Mouse (Mus musculus) gastrocnemius, postnatal 25 days (tissue): ENCODE data around the gene Mtg2. TPM values are rescaled to one million over a fixed set of nuclear protein-coding genes. Genes with fewer than 3 reads are reported as not detected.
A peak's percentile ranks its signal among the peaks of the same experiment; 100 is the strongest.

Experiments used
- DNase-seq: peaks from one replicate; pipeline ENCODE4 v3.0.0; 2022
- total RNA-seq, 2 experiments: library from RNA; stranded (reverse); gene quantifications; 1 replicate in 1 of 2; 2 replicates in 1 of 2; pipeline ENCODE4 v1.2.3; 2021

Gene Mtg2
- total RNA-seq, 2 experiments from 2014 or later: 12.5 to 13.2 TPM

GRCm38 (mm10) chr2:180051986-180052733 is 18.2 kb upstream of the Mtg2 start:
- no peak for DNase-seq

GRCm38 (mm10) chr2:180053001-180053400 is 17.4 kb upstream of the Mtg2 start:
- DNase-seq: no peak

DNA sequence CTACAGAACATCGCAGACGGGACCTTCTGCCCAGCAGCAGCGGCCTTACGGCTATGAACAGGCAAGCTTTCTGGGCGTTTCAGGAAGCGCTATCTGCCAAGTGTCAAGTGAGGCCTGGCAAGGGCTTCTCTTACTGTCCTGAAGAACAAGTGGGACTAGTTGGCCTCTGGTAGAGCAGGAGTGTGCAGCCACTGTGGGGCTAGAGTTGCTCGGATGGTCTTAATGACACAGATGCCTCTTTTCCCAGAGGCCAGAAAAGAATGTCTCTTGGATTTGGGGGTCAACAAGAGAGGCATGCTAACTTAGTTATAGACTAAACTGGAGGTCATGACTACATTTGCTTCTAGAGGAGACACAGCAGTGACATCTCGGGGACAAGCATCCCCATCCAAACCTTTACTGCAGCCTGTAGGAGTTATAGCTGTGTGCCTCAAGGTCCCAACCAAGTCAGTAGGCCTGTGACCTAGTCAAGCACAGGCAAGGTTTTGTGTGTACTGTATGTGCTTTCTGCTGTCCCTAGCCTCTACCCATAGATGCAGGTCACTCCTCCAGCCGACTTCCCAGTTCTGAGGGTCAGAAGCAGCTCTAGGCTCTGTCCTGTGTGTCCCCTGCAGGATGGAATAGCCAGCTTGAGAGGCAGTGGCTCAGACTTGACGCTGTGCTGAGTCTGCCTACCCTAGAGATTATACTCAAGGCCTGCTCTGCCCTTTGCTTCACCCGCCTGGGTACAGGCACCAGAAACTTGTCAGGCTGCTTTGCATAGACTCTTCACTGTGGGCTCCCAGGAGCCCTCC is 6.9 kb upstream of the Mtg2 start:
- DNase-seq: no peak

- DNase-seq: no peak
Measured at GRCm38 (mm10) chr2:180069770-180070480, 463 bp upstream of the Mtg2 start.

- DNase-seq: no peak
Measured at GRCm38 (mm10) chr2:180071671-180072070, 1.3 kb downstream of the Mtg2 start.

- DNase-seq: no peak
Measured at GRCm38 (mm10) chr2:180072886-180073285, 2.5 kb downstream of the Mtg2 start.

- DNase-seq: no peak
Measured at GRCm38 (mm10) chr2:180077622-180078021, 7.2 kb downstream of the Mtg2 start.

DNA sequence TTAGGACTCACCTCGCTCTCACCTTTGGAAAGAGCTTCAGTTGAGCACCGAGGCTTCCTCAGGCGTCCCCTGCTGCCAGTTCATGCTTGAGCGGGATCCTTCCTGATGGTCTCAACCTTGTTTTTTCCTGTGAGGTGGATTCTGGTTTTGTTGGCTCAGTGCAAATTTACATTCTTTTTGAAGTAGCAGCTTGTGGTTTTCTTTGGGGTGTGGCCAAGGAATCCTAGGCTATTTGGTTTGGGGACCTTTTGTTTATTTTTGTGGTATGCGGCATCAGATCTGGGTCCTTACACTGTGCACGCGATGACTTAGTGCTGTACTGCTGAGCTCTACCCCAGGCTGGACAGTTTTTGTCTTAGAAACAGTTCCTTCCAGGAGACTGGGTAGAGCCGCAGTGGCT is 10.3 kb downstream of the Mtg2 start:
- DNase-seq: no peak

- no peak for DNase-seq
Measured at GRCm38 (mm10) chr2:180083063-180083462, 12.7 kb downstream of the Mtg2 start.

- no peak for DNase-seq
Measured at GRCm38 (mm10) chr2:180084565-180084964, 14.2 kb downstream of the Mtg2 start.

GRCm38 (mm10) chr2:180085926-180086636 is 15.7 kb downstream of the Mtg2 start:
- no peak for DNase-seq

DNA sequence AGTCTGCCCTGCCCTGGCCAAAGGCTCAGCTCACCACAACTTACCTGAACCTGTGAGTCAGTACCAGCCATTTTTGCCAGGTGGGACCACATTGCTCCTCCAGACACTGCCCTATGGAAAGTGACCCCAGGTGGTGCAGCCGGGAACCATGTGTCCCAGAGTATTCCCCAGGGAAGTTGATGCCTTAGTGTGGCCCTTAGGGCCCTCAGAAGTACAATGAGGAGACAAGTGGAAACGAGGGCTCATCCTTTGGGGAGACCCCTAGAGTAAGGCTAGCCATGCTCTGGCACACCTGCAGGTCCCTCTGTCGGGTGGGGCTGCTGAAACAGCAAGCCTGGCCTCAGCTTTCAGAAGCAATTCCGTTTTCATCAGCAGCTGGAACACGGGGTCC is 16.2 kb downstream of the Mtg2 start:
- no peak for DNase-seq

DNA sequence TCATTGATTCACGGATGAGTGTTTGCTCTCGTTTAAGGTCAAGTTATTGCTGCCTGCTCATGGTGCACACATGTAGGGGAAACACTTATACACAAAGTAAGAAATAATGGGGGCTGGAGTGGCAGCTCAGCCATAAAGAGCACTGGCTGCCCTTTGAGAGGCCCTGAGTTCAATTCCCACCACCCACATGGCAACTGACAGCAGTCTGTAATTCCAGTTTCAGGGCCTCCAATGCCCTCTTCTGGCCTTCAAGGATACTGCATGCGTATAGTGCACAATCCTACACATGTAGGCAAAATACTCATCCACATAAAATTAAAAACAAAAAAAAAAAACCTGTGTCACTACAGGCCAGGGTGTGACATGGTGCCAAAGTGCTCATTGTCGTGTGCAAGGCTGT is 17.1 kb downstream of the Mtg2 start:
- no peak for DNase-seq

- DNase-seq: no peak
Measured at GRCm38 (mm10) chr2:180090285-180090684, 19.9 kb downstream of the Mtg2 start.

DNA sequence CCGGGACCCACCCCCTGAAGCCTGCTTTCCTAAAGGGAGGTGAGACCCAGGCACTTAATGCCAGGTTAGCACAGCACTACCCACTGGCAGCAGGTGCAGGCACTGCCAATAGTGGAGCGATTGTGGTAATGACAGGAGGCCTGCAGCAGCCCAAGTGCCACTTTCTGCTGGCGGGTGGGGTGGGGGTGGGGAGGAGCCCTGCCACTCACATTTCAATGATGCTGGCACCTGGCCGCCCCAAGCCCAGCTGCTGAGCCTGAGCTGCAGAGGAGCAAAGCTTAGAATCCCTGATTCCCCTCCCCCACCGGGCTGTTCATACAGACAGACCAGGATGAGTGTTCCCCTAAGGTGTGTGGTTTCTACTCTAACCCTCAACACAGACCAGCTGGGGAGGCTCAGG is 25.3 kb downstream of the Mtg2 start:
- DNase-seq: no peak

GRCm38 (mm10) chr2:180097585-180097984 is 27.2 kb downstream of the Mtg2 start:
- DNase-seq: no peak

DNA sequence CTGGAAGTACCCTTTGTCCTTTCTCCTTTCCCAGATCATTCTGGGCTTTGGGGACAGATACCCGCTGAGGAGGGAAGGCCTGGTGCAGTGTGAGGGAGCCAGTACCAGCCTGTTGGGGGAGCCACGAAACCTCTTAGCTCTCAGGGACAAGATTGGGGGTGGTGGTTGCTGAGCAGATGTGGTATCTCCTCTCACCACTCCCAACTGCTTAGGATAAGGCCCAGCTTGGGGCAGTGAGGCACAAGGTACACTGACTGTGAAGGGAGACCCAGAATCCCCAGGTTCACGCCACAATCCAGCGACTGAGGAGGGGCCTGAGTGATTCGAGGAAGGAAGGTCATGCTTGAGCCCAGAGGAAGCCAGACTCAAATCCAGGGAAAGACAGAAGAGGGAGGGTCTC is 27.8 kb downstream of the Mtg2 start:
- DNase-seq: no peak

GRCm38 (mm10) chr2:180099529-180099928 is 29.1 kb downstream of the Mtg2 start:
- no peak for DNase-seq

GRCm38 (mm10) chr2:180103151-180103977 is 33.0 kb downstream of the Mtg2 start:
- no peak for DNase-seq

DNA sequence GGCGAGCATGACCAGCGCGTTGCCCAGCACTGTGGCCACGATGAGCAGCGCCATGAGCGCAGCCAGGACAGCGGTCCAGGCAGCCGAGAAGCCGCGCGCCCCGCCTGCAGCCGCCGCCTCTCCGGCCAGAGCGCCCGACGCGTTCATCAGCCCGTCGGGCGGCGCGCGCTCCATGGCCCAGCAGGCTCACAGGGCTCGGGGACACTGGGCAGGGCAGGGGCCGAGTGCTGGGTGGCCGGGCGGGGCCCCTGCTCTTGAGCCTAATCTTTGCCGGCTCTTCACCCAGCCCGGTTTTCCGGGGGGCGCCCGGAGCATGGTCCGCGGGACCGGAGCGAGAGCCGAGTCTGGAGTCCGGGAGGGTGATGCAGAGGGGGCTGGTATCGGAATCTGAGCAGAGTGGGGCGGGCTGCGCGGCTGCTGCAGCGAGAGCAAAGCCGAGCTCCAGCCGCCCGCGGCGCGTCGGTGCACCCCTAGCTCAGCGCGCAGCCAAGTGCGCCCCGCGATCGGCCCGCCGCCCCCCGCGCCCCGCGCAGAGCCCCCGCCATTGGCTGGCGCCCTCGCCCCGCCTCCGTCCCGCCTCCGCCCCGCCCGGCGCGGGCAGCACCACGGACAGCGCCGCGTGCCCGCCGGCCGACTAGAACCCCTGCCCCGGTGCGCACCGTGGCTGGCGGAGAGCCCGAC is 33.7 kb downstream of the Mtg2 start, which contains the start of gene Hrh3:
Gene Hrh3 (minus strand): TSS at position 511 of the 681 bp plus-strand sequence.
- peak; percentile 69 for DNase-seq
